Mouse (Mus musculus) retina, adult 2 months (tissue): ENCODE results near the gene Ctdnep1.
"Not testable (repeated sequence)": the region's sequence is repeated elsewhere in the genome, so short reads cannot be mapped to it uniquely, and the experiment has no call there.

Experiments used
- DNase-seq: peaks from one replicate; pipeline ENCODE4 v3.0.0-alpha.2; 2012; ENCODE audit warnings: low read depth, low spot score

Ctdnep1 gene

DNA sequence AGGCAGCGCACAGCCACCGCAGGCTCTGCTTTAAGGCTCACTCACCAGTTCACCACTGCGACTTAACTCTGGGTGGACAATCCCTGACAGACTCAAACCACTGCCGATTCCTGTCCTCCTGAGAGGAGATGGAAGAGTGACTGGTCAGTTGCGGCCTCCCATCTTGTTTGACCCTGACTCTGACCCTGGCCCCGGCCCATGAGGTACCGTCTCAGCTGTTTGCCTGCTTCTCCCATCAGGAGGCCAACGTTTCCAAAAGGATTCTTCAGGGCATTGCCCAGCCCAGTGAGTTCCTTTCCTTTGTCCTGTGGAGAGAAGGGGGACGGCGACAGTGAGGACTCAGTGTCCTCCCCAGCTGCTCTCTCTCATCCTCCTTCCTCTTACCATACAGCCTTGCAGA, 30.0 kb downstream of the Ctdnep1 start:
- DNase-seq, result no peak

- DNase-seq, result no peak
Measured at GRCm38 (mm10) chr11:70012931-70013330, 32.0 kb downstream of the Ctdnep1 start.

- no peak for DNase-seq
Measured at GRCm38 (mm10) chr11:70013408-70013807, 32.5 kb downstream of the Ctdnep1 start.

DNA sequence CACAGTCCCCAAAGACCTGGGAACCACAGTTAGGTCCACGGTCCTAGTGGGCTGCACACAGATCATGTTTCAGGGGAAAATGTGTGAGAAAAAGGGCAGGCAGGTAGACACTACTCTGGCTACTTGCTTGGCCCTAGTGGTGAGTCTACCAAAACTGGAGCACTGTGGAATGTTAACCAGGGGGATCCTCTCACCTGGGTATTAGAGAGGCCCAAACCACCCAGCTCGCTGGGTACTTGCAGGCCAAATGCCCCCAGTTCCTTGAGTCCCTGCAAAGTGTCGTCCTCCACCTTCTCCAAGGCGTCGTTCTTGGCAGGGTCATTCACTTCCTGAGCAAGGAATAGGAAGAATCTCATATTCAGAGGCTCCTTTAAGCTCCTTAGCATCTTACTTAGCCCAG, 33.1 kb downstream of the Ctdnep1 start:
- no peak for DNase-seq

DNA sequence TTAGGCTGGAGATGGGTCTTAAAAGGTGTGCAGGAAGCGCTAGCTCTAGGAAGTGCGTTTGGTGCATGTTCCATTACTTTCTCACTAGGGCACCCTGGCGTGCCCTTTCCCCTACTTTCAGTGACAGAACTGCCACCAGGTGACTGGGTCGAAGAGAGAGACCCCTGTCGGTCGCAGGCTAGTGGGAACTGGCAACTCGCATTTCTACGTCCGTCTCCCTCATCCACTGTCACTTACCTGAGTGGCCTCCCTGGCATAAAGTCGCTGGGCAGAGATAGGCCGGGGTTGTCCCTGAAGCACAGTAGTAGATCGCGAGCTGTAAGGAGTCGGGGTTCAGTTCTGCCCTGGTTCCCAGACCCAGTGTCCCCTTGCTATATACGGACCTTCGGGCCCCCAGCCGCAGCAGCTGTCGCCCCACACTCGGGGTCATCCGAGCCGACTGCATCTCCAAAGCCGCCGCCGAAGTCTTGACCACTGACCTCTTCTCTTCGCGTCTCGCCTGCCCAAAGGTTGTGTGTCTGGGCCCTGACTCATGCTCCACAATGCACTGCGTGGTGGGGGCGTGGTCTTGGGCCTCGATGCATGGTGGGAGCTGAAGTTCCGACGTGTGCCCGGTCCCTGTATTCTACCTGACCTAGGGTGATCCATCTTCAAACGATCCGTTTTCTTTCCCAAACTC, 34.1 kb downstream of the Ctdnep1 start, which contains the start of gene Acadvl:
TSS of gene Acadvl (minus strand) at position 532 of the 679 bp plus-strand sequence.
- DNase-seq, result peak; percentile 73

DNA sequence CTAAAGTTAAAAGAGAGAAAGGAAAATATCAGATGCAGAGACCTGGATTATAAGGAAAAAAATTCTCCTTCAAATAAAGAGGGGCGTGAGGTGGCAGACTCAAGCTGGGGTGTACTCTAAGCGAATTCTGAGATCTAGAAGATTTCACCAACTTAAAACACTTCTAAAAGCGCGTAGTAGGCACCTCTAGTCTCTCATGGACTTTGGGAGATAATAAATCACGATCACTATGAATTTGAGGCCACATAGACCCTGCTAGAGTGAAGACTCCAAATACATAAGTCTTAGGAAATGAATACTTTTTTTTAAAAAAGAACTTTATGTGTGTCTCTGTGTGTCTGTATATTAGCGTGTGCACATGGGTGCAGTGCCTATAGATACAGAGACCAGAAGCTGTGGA, 34.7 kb downstream of the Ctdnep1 start:
- DNase-seq, result no peak

- not testable (repeated sequence) for DNase-seq
Measured at GRCm38 (mm10) chr11:70016177-70016576, 35.2 kb downstream of the Ctdnep1 start.

DNA sequence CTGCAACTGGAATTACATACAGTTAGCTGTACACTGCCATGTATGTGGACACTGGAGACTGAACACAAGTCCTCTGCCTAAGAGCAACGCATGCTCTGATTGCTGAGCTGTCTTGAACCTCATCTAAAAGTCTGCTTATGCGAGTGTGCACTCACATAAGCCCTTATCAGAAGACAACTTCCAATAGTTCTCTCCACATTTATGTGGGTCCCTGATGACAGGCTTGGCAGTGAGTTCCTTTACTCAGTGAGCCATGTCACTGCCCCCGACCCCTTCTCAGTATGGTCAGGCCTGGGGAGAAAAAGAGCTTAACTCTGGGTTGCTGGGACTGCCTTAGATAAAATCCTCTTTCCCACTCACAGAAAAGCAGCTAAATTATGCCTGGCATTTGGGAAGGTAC, 35.7 kb downstream of the Ctdnep1 start, which contains the start of gene Dlg4:
TSS of gene Dlg4 (plus strand) at position 274 of the 400 bp plus-strand sequence.
- no peak for DNase-seq

- DNase-seq, result no peak
Measured at GRCm38 (mm10) chr11:70017199-70017767, 36.3 kb downstream of the Ctdnep1 start.

DNA sequence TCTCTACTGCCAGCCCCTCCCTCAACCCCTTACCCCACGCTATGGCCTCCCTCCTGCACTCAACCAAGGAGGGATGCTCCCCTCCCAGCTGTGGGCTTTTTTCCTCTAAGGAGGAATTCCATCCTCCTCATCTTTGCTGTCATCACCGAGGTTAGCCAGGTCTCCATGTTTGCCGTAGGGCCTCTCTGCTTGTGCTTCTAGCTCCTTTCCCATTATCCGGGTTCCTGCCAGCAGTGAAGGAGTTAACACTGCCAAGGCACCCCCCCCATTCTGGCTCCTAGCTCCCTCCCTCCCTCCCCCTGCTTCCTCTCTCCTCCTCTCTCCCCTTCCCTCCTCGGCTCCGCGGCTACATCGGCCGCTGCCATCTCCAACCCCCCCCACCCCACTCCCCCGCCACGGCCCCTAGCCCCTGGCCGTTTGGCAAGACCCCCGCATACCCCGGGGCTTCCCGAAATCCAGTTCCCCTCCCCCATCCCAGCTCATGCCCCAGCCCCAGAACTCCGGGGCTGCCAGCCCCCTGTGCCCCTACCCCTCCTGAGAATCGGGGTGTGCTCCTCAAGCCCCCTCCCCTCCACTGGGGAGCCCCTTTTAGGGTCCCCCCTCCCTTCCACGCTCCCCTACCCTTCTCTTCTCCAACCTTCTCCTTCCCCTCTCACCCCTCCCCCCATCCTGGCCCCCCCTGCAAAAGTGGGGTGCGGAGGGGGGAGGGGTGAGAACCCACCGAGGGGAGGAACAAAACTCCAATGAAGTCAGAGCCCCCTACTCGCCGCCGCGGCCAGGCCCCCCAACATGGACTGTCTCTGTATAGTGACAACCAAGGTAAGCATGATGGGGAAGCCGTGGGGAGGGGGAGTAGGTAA, 37.4 kb downstream of the Ctdnep1 start:
- no peak for DNase-seq

GRCm38 (mm10) chr11:70019495-70020021, 38.6 kb downstream of the Ctdnep1 start:
- DNase-seq, result no peak

DNA sequence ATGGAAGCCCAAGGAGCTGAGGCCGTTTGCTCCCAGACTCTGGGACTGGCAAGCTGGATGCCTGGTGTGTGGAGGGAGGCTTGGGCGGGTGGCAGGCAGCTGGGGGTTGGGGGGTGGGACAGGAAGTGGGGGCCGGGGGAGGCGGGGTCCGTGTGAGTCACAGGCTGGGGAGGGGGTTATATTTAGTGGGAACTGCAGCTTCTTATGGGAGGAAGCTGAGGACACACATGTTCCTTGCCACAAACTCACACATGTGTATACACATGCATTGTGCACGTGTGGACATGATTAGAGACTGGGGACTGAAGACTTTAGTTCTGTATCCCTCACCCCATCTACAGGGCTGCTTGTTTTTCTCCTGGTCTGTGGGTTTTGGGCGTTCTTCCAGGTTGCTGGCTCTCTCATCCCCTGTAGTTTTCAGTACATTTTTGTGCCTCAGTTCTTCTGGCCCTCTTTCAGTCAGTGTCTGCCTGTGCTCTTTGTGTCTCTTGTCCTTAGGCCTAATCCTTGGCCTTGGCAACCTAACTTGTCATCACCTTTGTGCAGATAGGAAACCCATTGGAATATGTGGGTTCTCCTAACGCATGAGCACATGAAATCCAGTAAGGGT, 39.2 kb downstream of the Ctdnep1 start:
- no peak for DNase-seq

- DNase-seq, result peak; percentile 72
Measured at GRCm38 (mm10) chr11:70020731-70021263, 39.8 kb downstream of the Ctdnep1 start.

- DNase-seq, result peak; percentile 91
Measured at GRCm38 (mm10) chr11:70021264-70022132, 40.5 kb downstream of the Ctdnep1 start.

- DNase-seq, result no peak
Measured at GRCm38 (mm10) chr11:70023481-70024150, 42.7 kb downstream of the Ctdnep1 start.

GRCm38 (mm10) chr11:70024151-70024514, 43.2 kb downstream of the Ctdnep1 start:
- DNase-seq, result no peak

DNA sequence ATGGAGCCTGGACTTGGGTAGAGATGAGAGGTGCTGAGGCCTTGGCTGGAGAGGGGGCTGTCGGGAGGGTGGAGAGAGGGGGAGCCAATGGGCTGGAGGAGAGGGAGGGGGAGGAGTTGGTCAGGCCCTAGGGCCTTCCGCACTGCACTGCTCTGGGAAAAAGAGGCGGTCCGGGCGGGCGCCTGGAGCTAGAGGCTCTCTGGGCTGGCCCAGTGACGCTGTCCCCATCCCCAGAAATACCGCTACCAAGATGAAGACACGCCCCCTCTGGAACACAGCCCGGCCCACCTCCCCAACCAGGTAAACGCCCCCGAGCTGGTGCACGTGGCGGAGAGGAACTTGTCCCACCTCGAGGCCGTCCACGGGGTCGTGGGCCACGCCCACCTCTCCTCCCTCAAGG, 45.7 kb downstream of the Ctdnep1 start:
- no peak for DNase-seq

DNA sequence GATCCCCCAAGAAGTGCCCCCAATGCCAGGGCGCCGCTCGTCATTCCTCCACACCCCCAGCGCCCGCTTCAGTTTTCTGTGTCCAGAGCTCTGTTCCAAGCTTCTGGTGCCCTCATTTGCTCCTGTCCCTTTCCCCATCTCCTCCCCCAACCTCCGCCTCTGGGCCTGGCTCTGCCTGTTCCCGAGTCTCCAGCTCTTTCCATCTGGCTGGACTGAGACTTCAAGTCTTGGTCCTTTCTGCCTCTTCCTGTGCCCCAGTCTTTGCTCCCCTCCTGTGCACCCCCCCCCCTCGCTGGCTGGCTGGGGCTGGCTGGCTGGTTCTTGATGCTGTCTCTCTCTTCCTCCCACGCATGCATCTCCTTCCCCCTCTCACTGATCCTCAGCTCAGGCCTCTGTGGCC, 46.4 kb downstream of the Ctdnep1 start:
- DNase-seq, result no peak

DNA sequence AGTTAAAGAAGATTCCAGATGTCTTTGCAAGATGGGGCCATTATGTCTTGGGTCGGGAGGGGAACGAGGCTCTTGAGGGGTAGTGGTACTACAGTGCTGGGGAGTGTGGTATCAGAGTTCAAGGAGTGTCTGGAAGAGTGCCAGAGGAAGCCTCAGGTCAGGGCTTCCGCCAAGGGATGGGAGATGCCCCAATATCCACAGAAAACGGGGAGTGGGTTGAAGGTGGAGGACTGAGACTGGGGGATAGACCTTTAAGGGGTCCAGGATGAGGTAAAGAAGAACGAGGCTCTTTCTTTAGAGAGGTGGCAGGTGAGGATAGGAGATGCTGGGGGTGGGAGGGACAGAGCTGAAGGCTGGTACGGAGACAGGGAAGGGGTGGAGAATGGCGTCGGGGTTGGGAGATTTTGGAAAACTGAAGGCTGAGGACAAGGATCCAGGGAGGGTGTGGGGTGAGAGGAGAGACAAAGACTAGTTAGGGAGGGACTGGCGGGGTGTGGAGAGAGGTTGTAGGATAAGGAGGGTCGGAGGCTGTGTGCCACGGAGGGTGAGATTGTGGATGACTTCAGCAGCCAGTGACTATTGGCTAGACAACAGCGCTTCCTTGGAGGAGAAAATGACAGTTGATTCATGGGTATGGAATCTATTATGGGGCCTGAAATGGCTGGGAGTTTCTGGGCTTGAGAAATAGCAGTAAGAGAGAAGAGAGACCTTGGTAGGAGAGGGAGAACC, 47.6 kb downstream of the Ctdnep1 start:
- DNase-seq, result no peak
